In genomic region chr6:127162842-127163241, GRCm38 (mm10) we compare ENCODE assay signal across 11 mouse cellular contexts. TPM values are rescaled to one million over a fixed set of nuclear protein-coding genes. Genes with fewer than 3 reads are reported as not detected.
DNase-seq lines count a peak whose midpoint lies in the region; ATAC-seq and TF ChIP-seq lines count a peak whose summit lies in the region.
"Had no signal": no experiment of that assay in that cellular context is flagged by ENCODE, and none has a peak within 500 bp of the region (broad histone marks: within the 10 kb centered on the region; RNA-seq: fewer than 3 reads in every experiment).

No protein-coding gene starts in this region.

- no peak overlapping the region for H3K27ac ChIP-seq in spleen, adult 2 months (ENCODE audit: insufficient read depth, low read length)
- H3K27ac ChIP-seq in lung, embryonic 15.5 days: no peak overlapping the region
- H3K27ac ChIP-seq: forebrain, embryonic 10.5 days; midbrain, embryonic 13.5 days had no signal

- peak; percentile 92 for ATAC-seq in common myeloid progenitor, adult 5-6 weeks (replicated peaks; ENCODE audit: low read depth, poor library complexity, severe bottlenecking)
- ATAC-seq in lung, embryonic 15.5 days (ENCODE audit: borderline replicate concordance, extremely low read depth, low FRiP score, low TSS enrichment): 0 out of 2 replicates have a peak, but pooled peaks have one; percentile 19
- ATAC-seq: hindbrain, embryonic 16.5 days; midbrain, embryonic 13.5 days had no signal

- no peak overlapping the region for H3K4me3 ChIP-seq in spleen, adult 2 months (ENCODE audit: extremely low read depth, insufficient read depth, insufficient read length)
- no peak overlapping the region for H3K4me3 ChIP-seq in lung, embryonic 15.5 days
- H3K4me3 ChIP-seq: forebrain, embryonic 10.5 days; midbrain, embryonic 13.5 days had no signal

- TF ChIP-seq POLR2A in spleen, adult 2 months (IDR thresholded peaks at IDR 0.05; ENCODE audit: low read depth, low read length): no peak

- no peaks in the 10 kb centered on the region for H3K9me3 ChIP-seq in lung, embryonic 15.5 days
- H3K9me3 ChIP-seq: forebrain, embryonic 10.5 days; midbrain, embryonic 13.5 days had no signal

- H3K36me3 ChIP-seq in spleen, adult 2 months (ENCODE audit: control insufficient read depth, insufficient read depth, low read length): no peaks in the 10 kb centered on the region
- H3K36me3 ChIP-seq in lung, embryonic 15.5 days: no peaks in the 10 kb centered on the region
- H3K36me3 ChIP-seq: forebrain, embryonic 10.5 days; midbrain, embryonic 13.5 days had no signal

- DNase-seq in spleen, adult 2 months (ENCODE audit: low read depth in 1 of 2, low spot score in 2 of 2): peak; percentile 43 to 52
- no peak for DNase-seq in spleen, postnatal 4 days (ENCODE audit: low spot score in 2 of 2)
- no peak for DNase-seq in urinary bladder, postnatal 4 days (ENCODE audit: low spot score in 2 of 2)
- DNase-seq in thymus, postnatal 10 days (ENCODE audit: low spot score in 2 of 2): no peak
- no peak for DNase-seq in cerebellum, adult 18-20 months
- DNase-seq: cerebellum, adult 11-12 months had no signal

- no peak for TF ChIP-seq CTCF in spleen, adult 2 months (IDR thresholded peaks at IDR 0.05; ENCODE audit: extremely low read depth, insufficient read depth, insufficient read length, insufficient replicate concordance)

- peak overlapping the region; percentile 3; the same call in 1 of the 2 replicates for H3K4me2 ChIP-seq in lung, embryonic 15.5 days
- H3K4me2 ChIP-seq: midbrain, embryonic 13.5 days had no signal

- 11% methylated on average over 6 of the region's 6 CpGs for WGBS in spleen, adult 2 months
- 21% methylated on average over 6 of the region's 6 CpGs for WGBS in lung, embryonic 15.5 days

- H3K9ac ChIP-seq in lung, embryonic 15.5 days: no peak overlapping the region
- H3K9ac ChIP-seq: midbrain, embryonic 13.5 days had no signal

- H3K4me1 ChIP-seq in spleen, adult 2 months (ENCODE audit: control insufficient read depth, insufficient read depth, insufficient read length): peaks cover 2% of the 10 kb centered on the region; the same call in 1 of the 2 replicates
- peaks cover 6% of the 10 kb centered on the region for H3K4me1 ChIP-seq in lung, embryonic 15.5 days
- H3K4me1 ChIP-seq: forebrain, embryonic 10.5 days; midbrain, embryonic 13.5 days had no signal

- H3K27me3 ChIP-seq in spleen, adult 2 months (ENCODE audit: control insufficient read depth, insufficient read depth, low read length): no peaks in the 10 kb centered on the region
- peaks cover 2% of the 10 kb centered on the region; the same call in 1 of the 2 replicates for H3K27me3 ChIP-seq in lung, embryonic 15.5 days

RNA-seq across cellular contexts. Expression of gene Ccnd2, which starts 10.8 kb away (rescaled TPM):
- polyA plus RNA-seq in spleen, adult 2 months (2012; rRNA removed): 47.7 and 55.7 TPM in 2 replicates
- total RNA-seq in common myeloid progenitor, adult 5-6 weeks (2017): 60.9 and 79.1 TPM in 2 replicates
- 599 and 663 TPM in 2 replicates for polyA plus RNA-seq in lung, embryonic 15.5 days (2015; fragmentation: Nextera tagmentation; extraction: Ambion mirVana)

RNA-seq across cellular contexts. Expression of gene Tigar, which starts 53.5 kb away (rescaled TPM):
- 1.5 and 1.7 TPM in 2 replicates for polyA plus RNA-seq in spleen, adult 2 months (2012; rRNA removed)
- 4.1 and 4.8 TPM in 2 replicates for total RNA-seq in common myeloid progenitor, adult 5-6 weeks (2017)
- 3.2 and 3.7 TPM in 2 replicates for polyA plus RNA-seq in lung, embryonic 15.5 days (2015; fragmentation: Nextera tagmentation; extraction: Ambion mirVana)

Comparison
In these comparisons a context has a peak if more than half of its experiments do, and no peak if none do; other contexts are left out.
1. DNase-seq: peak in spleen, adult 2 months (2 of 2); none in spleen, postnatal 4 days (0 of 2), urinary bladder, postnatal 4 days (0 of 2), thymus, postnatal 10 days (0 of 2) and cerebellum, adult 18-20 months (0 of 2).
2. RNA of gene Ccnd2, which starts 10.8 kb away (polyA plus RNA-seq): 599 to 663 TPM in lung, embryonic 15.5 days; 47.7 to 55.7 TPM in spleen, adult 2 months; every median in the first group is over 10 times any median in the second.